Mouse (Mus musculus): Measurements from ENCODE around the gene Syt16. TPM values are rescaled to one million over a fixed set of nuclear protein-coding genes. Genes with fewer than 3 reads are reported as not detected.

Syt16 gene
- polyA plus RNA-seq (2016; fragmentation: Nextera tagmentation; extraction: Ambion mirVana) = 1.5 and 1.8 TPM in 2 replicates

DNA sequence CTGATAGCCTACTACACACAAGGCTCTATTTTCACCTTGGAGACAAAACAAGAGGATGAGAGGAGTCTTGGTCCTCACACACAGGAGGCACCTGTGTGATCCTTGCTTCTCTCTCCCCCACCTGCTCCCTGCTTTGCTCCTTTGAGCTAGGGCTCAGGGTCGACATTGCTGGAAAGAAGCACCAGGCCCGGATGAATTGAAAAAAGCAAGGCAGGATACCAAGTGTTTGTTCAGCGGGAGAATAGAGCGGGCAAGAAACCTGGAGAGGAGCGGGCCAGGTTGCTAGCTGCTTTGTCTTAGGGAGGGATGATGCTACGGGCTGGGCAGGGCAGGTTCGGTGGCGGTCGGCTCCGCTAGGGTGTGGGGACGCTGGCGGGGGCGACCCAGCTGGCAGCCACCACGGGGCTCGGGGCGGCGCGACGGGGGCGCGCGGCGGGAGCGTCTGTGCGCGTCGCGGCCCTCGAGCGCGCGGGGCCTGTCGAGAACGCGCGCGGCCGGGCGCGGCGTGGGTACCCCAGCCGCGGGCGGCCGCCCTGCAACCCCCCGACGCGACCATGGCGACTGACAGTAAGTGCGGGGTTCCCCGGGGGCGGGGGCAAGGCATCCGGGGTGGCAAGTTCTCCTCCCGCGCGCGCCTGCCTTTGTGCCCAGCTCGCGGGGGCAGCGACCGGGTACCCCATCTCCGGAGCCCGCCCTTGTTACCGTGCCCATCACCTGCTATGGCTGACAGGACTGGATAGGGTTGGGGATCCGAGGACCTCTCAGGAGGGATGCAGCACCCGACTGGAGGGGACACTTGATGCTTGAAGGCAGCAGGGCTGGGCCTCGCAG is at the start of gene Syt16:
Gene Syt16, plus strand, starts transcription at position 365 of the 831 bp plus-strand sequence.
- no peaks in the 10 kb centered on the region for H3K36me3 ChIP-seq (replicated peaks)
- DNase-seq (ENCODE audit: extremely low spot score, low spot score) = peak; percentile 27
- peaks cover 55% of the 10 kb centered on the region for H3K27me3 ChIP-seq (ENCODE audit: poor library complexity, severe bottlenecking)
- H3K9me3 ChIP-seq = no peaks in the 10 kb centered on the region
- peaks cover 13% of the 10 kb centered on the region for H3K4me1 ChIP-seq
- peak within 1 kb of the TSS; percentile 65 for H3K4me3 ChIP-seq
- H3K27ac ChIP-seq = peak within 1 kb of the TSS; percentile 79
- WGBS = 1% methylated on average over 47 of the region's 67 CpGs

DNA sequence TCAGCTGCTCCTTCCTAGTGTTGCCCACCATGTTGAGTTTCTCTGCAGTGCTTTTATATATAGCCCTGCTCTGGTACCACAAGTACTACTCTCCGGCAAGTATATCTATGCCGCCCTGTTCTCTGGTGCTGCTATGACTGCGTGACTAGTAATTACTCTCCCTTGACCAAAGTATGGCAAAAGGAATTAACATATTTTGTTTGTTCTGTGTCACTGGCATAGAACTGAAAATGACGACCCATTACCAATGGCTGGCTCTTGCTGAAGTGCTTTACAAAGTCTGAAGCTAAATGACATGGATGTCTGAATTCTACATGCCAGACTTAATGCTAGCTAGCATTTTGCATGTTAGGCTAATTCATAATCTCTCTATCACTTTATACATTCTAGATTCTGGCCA is 49.0 kb upstream of the Syt16 start:
- Histone ChIP-seq H3K27me3 (ENCODE audit: poor library complexity, severe bottlenecking) (peaks cover 7% of the 10 kb centered on the region; the same call in 1 of the 2 replicates), H3K9me3 (no peaks in the 10 kb centered on the region), H3K4me1 (peaks cover 22% of the 10 kb centered on the region), H3K27ac (no peak overlapping the region), H3K4me3 (no peak overlapping the region), H3K36me3 (replicated peaks) (peaks cover 45% of the 10 kb centered on the region)
- DNase-seq (ENCODE audit: extremely low spot score, low spot score) = no peak
- WGBS = 90% methylated on average over 4 of the region's 4 CpGs

DNA sequence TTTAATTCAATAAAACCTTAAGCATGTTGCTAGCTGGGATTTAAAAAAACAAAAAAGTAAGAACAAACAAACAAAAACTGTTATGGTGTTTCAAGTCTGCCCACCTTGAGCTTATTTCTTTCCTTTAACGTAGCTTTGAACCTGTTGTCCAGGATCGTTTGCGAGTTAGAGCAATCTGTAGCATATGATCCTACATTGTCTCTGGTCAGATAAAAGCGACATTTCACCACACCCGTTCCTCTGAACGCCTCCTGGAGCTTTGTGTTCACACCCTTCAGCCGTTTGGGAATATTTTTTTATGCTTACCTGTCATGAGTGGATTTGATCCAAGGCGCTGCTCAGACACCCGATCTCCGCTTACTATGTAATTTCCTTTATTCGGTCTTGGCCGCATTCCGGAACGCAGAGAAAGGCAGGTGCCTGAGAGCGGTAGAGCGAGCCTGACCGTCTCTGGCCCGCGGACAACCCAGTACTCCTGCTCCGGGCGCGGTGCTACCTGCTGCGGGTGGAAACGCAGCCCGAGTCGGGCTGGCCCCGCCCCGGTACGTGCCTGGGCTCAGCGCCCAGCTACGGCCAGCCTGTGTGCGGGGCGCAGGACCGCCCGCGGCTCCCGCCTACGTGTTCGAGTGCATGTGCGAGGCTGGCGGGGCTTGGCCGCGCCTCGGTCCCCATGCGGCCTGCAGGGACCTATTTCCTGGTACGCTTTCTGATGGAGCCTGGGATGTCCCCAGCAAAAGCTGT is 48.0 kb upstream of the Syt16 start:
- 5% methylated on average over 46 of the region's 46 CpGs for WGBS
- Histone ChIP-seq H3K36me3 (replicated peaks) (peaks cover 34% of the 10 kb centered on the region), H3K9me3 (no peaks in the 10 kb centered on the region), H3K4me1 (peaks cover 27% of the 10 kb centered on the region), H3K27me3 (ENCODE audit: poor library complexity, severe bottlenecking) (peaks cover 7% of the 10 kb centered on the region; the same call in 1 of the 2 replicates), H3K27ac (peak overlapping the region; percentile 84), H3K4me3 (peak overlapping the region; percentile 56)
- peak; percentile 49 for DNase-seq (ENCODE audit: extremely low spot score, low spot score)

DNA sequence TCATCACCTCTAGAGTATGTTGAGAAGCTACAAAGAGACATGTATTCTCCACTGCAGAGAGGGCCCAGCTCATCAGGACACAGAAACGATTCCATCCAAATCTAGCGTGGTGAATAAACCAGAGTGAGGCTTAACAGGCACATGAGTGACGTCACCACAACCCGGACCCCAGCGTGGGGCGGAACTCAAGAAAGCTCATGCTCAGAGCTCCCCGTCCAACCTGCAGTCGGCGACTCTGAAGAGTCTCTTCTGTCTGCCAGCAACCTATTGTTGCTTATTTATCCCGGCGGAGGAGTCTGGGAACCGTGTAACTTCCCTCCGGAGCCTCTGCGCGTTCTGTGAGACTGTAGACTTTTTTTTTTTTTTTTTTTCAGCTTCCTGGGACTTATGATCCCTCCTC is 44.6 kb upstream of the Syt16 start:
- DNase-seq (ENCODE audit: extremely low spot score, low spot score) = peak; percentile 62
- Histone ChIP-seq H3K4me1 (peaks cover 27% of the 10 kb centered on the region), H3K27ac (peak overlapping the region; percentile 72), H3K4me3 (peak overlapping the region; percentile 47), H3K27me3 (ENCODE audit: poor library complexity, severe bottlenecking) (peaks cover 7% of the 10 kb centered on the region; the same call in 1 of the 2 replicates), H3K36me3 (replicated peaks) (peaks cover 6% of the 10 kb centered on the region; the same call in 1 of the 2 replicates), H3K9me3 (no peaks in the 10 kb centered on the region)
- 8% methylated on average over 15 of the region's 15 CpGs for WGBS

DNA sequence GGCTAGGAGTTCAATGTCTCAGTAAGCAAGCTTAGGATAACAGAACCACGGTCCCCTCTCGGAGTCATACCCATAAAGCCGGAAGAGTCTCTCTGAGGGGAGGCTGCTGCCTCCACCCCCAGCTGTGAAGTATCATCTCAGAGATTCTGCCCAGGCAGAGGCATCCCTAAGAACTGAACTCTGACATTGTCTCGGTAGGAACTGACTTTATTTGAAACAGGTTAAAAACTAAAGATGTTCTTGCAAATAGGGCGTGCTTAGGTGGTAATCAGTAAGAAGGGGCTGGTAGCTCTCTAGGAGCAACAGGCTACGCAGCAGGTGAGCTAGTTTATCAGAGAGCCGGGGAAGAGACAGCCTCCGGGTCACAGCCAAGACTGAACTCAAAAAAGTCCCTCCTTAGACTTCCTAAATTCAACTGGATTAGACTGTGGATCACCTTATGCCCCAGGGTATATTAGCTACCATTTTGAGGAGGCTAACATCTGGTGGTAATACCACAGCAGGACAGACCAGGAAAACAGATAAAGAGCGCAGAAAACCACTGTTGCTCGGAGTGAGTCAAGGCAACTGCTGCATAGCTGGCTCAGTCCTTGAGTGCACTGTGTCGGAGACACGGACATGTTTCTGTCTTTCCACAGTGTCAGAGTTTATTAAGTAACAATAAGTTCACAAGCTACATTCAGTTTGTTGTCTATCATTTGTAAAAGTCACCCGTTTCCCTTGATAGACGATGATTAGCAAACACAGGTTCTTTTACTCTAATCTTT is 43.9 kb upstream of the Syt16 start:
- H3K27ac ChIP-seq = peak overlapping the region; percentile 72; the same call in 1 of the 2 replicates
- H3K9me3 ChIP-seq = no peaks in the 10 kb centered on the region
- H3K4me1 ChIP-seq = peaks cover 25% of the 10 kb centered on the region
- H3K27me3 ChIP-seq (ENCODE audit: poor library complexity, severe bottlenecking) = peaks cover 2% of the 10 kb centered on the region; the same call in 1 of the 2 replicates
- WGBS = 47% methylated on average over 14 of the region's 14 CpGs
- H3K36me3 ChIP-seq (replicated peaks) = peaks cover 1% of the 10 kb centered on the region; the same call in 1 of the 2 replicates
- H3K4me3 ChIP-seq = peak overlapping the region; percentile 47
- no peak for DNase-seq (ENCODE audit: extremely low spot score, low spot score)

DNA sequence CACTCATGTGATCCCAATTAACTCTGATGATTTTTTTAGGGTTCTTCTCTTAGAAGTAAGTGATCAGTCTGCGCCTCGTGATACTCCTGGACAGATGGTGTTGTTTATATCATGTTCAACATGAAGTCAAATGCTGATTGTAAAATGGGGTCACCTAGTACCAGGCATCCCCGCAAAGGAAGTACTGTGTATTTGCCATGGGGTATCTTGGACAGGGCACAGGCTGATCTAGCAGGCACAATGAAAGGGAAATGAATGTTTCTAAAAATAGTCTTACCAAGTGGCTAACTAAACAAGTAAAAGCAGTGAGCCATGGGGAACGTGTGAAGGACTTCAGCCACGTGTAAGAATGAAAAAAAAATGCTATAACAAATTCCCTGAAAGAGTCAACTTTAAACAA is 42.7 kb upstream of the Syt16 start:
- WGBS = 85% methylated on average over 5 of the region's 5 CpGs
- H3K4me1 ChIP-seq = peaks cover 15% of the 10 kb centered on the region

DNA sequence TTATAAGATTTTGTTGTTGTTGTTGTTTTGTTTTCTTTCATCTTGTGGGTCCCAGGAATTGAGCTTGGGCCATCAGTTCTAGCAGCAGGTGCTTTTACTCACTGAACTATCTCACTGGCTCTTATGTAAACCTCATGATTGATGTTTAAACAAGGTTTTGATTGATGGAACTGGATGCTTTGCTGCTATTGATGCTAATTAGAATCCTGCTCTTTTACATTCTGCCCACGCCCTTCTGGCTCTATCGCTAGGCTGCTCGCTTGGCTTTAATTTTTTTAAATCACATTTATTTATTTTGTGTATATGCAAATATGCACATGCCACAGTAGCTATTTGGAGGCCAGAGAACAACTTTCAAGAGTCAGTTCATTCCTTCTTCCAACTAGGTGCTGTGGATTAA is 39.8 kb upstream of the Syt16 start:
- Histone ChIP-seq H3K27ac (no peak overlapping the region), H3K4me3 (no peak overlapping the region), H3K36me3 (replicated peaks) (no peaks in the 10 kb centered on the region), H3K4me1 (peaks cover 12% of the 10 kb centered on the region), H3K9me3 (no peaks in the 10 kb centered on the region), H3K27me3 (ENCODE audit: poor library complexity, severe bottlenecking) (no peaks in the 10 kb centered on the region)
- WGBS = 94% methylated on average over 3 of the region's 3 CpGs
- no peak for DNase-seq (ENCODE audit: extremely low spot score, low spot score)

More for the DNA sequence above, 42.7 kb upstream of the Syt16 start:
- no peak for DNase-seq (ENCODE audit: extremely low spot score, low spot score)
- Histone ChIP-seq H3K27me3 (ENCODE audit: poor library complexity, severe bottlenecking) (no peaks in the 10 kb centered on the region), H3K27ac (no peak overlapping the region), H3K9me3 (no peaks in the 10 kb centered on the region), H3K4me3 (no peak overlapping the region), H3K36me3 (replicated peaks) (no peaks in the 10 kb centered on the region)

DNA sequence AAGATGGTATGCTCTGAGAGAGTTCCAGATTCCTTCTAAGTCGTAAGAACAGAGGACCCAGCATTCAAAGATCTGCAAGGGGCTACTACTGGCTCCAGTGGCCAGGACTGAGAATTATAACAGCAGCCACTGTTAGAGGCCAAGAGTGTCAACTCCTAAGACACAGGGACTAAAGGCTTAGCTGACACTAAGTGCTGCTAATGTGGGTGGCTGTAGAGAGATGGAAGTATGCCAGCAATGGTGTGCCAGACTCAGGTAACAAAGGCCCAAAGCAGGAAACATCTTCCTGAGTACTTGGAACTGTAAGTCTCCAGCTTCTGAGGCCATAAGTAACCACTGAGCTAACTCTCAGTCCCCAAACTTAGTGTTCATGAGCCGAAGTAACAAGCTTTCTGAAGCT is 38.6 kb upstream of the Syt16 start:
- no peak overlapping the region for H3K4me3 ChIP-seq
- peaks cover under 1% of the 10 kb centered on the region; the same call in 1 of the 2 replicates for H3K4me1 ChIP-seq
- no peaks in the 10 kb centered on the region for H3K27me3 ChIP-seq (ENCODE audit: poor library complexity, severe bottlenecking)
- H3K27ac ChIP-seq = no peak overlapping the region
- H3K9me3 ChIP-seq = no peaks in the 10 kb centered on the region
- WGBS = 87% methylated on average over 2 of the region's 2 CpGs
- H3K36me3 ChIP-seq (replicated peaks) = no peaks in the 10 kb centered on the region
- no peak for DNase-seq (ENCODE audit: extremely low spot score, low spot score)

DNA sequence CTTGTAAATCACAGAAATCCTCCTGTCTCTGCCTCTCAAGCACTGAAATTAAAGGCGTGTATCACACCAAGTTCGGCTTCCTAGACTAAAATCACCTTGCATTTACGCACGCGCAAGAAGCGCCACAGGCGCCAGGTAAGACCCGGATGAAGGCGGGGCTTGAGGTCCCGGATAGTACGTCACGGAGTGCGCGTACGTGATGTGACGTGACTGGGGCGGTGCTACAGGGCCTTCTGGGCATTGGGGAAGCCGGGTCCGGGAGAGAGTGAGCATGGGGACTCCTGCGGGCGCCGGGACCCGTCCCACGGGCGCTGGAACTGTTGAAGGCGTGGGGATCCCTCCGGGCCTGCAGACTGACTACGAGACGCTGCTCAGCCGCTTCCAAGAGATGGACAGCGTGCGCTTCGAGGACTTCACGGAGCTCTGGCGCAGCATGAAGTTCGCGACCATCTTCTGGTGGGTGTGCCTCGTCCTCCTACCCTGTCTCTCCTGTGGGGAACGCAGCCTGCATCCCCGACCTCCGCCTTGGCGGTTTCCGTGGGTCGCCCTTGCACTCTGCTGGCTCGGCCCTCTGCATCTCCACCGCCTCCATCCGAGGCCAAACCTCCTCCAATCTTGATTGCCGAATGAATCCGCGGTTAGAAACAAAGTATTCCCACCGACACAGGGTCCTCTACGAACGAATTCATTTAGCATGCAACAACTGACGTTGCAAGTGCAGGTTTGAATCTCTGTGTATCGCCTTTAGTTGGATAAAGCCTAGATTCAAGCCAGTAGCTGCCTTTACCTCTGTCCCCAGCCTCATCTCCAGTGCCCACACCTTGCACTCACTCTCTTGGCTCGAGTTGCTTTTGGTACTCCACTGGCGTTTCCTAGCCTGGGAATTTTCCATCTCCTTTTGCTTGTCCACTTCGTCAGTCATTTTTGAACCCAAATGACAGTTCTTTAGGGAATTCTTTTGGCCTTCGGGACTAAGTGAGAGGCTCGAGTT is 32.9 kb upstream of the Syt16 start, which contains the start of gene Snapc1:
Gene Snapc1, plus strand, starts transcription at position 191 of the 991 bp plus-strand sequence.
- DNase-seq (ENCODE audit: extremely low spot score, low spot score) = peak; percentile 98
- peaks cover 26% of the 10 kb centered on the region for H3K36me3 ChIP-seq (replicated peaks)
- peak within 1 kb of the TSS; percentile 89 for H3K4me3 ChIP-seq
- peaks cover 12% of the 10 kb centered on the region for H3K4me1 ChIP-seq
- H3K27ac ChIP-seq = peak within 1 kb of the TSS; percentile 90
- 1% methylated on average over 60 of the region's 60 CpGs for WGBS
- no peaks in the 10 kb centered on the region for H3K9me3 ChIP-seq
- no peaks in the 10 kb centered on the region for H3K27me3 ChIP-seq (ENCODE audit: poor library complexity, severe bottlenecking)

DNA sequence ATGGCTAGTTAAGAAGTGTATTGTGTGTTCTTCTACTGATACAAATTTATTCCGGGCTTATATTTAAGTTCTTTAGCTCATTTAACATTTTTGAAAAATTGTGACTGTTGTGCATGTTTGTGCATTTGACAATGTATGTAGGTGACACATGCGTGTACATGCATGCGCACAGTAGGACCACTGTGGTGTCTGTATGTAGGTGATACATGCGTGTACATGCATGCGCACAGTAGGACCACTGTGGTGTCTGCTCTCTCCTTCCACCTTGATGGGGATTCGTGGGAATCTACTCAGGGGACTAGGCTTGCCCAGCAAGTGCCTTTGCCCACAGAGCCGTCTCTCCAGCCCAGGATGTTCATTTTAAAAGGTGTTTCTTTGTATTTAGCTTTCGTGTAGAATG is 28.3 kb upstream of the Syt16 start:
- Histone ChIP-seq H3K4me1 (peaks cover 12% of the 10 kb centered on the region), H3K4me3 (no peak overlapping the region), H3K9me3 (peaks cover 11% of the 10 kb centered on the region; the same call in 1 of the 2 replicates), H3K27ac (no peak overlapping the region), H3K27me3 (ENCODE audit: poor library complexity, severe bottlenecking) (no peaks in the 10 kb centered on the region), H3K36me3 (replicated peaks) (peaks cover 71% of the 10 kb centered on the region)
- DNase-seq (ENCODE audit: extremely low spot score, low spot score) = no peak
- WGBS = 94% methylated on average over 8 of the region's 8 CpGs

DNA sequence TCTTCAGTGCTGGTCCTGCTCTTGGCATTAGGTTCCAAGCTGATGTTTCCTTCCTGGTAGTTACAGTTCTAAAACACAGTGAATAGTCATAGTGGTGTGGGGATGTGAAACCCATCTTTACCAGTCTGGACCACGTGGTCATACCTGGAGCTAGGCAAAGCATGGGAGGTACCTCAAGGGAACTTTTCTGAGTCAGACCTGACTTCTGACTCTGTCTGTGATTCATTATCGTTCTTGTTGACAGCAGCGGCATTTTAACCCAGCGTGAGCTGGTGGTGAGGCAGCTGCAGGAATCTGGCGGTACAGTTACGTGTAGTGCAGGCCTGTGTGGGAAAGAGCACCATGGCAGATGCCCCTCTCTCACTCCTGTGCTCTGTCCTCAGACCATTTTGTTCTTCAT is 22.9 kb upstream of the Syt16 start:
- H3K4me3 ChIP-seq = no peak overlapping the region
- H3K4me1 ChIP-seq = no peaks in the 10 kb centered on the region
- 92% methylated on average over 6 of the region's 6 CpGs for WGBS
- H3K27me3 ChIP-seq (ENCODE audit: poor library complexity, severe bottlenecking) = no peaks in the 10 kb centered on the region
- H3K27ac ChIP-seq = no peak overlapping the region
- H3K9me3 ChIP-seq = peaks cover 11% of the 10 kb centered on the region; the same call in 1 of the 2 replicates
- peaks cover 98% of the 10 kb centered on the region for H3K36me3 ChIP-seq (replicated peaks)
- DNase-seq (ENCODE audit: extremely low spot score, low spot score) = no peak

Measured in forebrain, embryonic 10.5 days (tissue).